Mouse (Mus musculus) heart, embryonic 13.5 days (tissue): ENCODE measurements at regions not wholly inside any gene's neighbourhood (a gene's known extent, or its start where the extent isn't known, plus 50 kb on each side); places are given as distances from the start of the nearest gene placed in this dataset.

Experiments used
- ATAC-seq: fragments of 200-750 bp; cut with Nextera tagmentation; 2 replicates; pipeline ENCODE4 v1.8.0; 2017; ENCODE audit warnings: moderate TSS enrichment; ENCODE audit not compliant: insufficient number of reproducible peaks, low FRiP score, low TSS enrichment; ENCODE audit errors: extremely low read depth
- H3K27ac ChIP-seq: fragments of 300-500 bp; sonication (generic); replicated peaks from 2 replicates; pipeline ENCODE4 v1.5.1; 2015; ENCODE audit warnings: moderate library complexity, mild to moderate bottlenecking, inconsistent platforms
- H3K27me3 ChIP-seq: fragments of 300-500 bp; sonication (generic); replicated peaks from 2 replicates; pipeline ENCODE4 v1.6.1; 2015; ENCODE audit warnings: mild to moderate bottlenecking, inconsistent platforms
- H3K36me3 ChIP-seq: fragments of 300-500 bp; sonication (generic); 2 replicates; pipeline ENCODE4 v1.6.1; 2015; ENCODE audit warnings: mild to moderate bottlenecking, inconsistent platforms
- H3K4me1 ChIP-seq: fragments of 300-500 bp; sonication (generic); 2 replicates; pipeline ENCODE4 v1.6.1; 2015; ENCODE audit warnings: inconsistent platforms
- H3K4me2 ChIP-seq: fragments of 300-500 bp; sonication (generic); 2 replicates; pipeline ENCODE4 v1.6.1; 2015; ENCODE audit warnings: inconsistent platforms, mild to moderate bottlenecking, moderate library complexity
- H3K4me3 ChIP-seq: fragments of 300-500 bp; sonication (generic); 2 replicates; pipeline ENCODE4 v1.5.1; 2015; ENCODE audit warnings: moderate library complexity, mild to moderate bottlenecking, inconsistent platforms
- H3K9ac ChIP-seq: fragments of 300-500 bp; sonication (generic); 2 replicates; pipeline ENCODE4 v1.6.1; 2015; ENCODE audit warnings: inconsistent platforms, mild to moderate bottlenecking, moderate library complexity
- H3K9me3 ChIP-seq: fragments of 300-500 bp; sonication (generic); 2 replicates; pipeline ENCODE4 v1.6.1; 2016; ENCODE audit warnings: inconsistent platforms
- WGBS: fragments of 180-500 bp; shearing (Covaris S2); methylation state at CpG from one replicate; pipeline ENCODE4 v1.1.7; 2015; ENCODE audit warnings: mixed read lengths; 5-methylcytosine and 5-hydroxymethylcytosine counted together

DNA sequence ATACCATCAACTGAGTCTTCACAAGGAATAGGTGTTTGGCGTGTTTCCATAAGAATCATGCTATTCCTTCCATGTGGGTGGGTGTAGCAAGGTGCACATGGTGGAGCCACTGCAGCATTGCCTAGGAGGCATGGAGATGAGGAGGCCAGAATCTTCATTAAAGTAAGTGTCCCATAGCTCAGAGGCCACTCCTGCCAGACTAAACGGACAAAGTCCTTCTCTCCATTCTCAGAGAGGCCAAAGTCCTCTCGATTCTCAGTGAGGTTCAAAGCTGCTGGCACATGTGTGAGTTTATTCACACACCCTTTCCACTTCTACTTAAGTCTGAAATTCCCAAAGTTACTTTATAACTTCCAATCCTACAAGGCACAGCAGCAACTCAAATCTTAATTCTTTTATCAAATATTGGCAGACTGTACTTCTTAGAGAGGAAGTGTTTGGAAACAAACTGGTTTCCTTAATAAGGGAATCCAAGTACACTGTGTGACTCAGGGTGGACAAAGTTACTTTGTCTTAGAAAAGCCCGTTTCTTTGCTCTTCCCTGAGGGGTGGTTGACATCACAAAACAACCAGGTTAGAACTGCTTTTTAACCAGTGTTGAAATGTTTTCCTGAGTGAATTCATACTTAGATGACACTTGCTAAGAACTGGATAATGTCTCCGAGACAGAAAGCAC lies 69.2 kb upstream of the Thbs1 start:
- Histone ChIP-seq H3K36me3 (no peaks in the 10 kb centered on the region), H3K9ac (no peak overlapping the region), H3K4me1 (peaks cover 25% of the 10 kb centered on the region), H3K9me3 (peaks cover 6% of the 10 kb centered on the region; the same call in 1 of the 2 replicates), H3K4me3 (no peak overlapping the region), H3K4me2 (no peak overlapping the region), H3K27ac (no peak overlapping the region), H3K27me3 (no peaks in the 10 kb centered on the region)
- ATAC-seq = no peak
- 70% methylated on average over 5 of the region's 5 CpGs for WGBS

DNA sequence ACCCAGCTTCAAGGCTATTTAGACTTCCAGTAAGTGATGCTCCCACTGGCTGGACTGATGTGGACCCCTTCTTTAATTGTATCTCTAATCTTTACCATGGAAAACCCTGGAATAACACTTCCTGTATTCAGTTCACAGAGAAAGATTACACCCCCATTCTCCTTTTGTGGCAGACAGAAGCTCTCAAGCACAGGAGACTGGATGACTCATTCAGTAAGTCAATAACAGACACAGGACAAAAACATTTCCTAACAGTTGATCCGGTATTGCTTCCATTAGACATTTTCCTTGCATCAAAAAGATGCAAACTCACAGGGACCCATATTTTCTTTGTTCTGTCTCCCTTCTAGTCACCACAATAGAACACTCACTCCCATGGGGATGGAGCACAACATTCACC lies 67.0 kb upstream of the Thbs1 start:
- Histone ChIP-seq H3K4me3 (no peak overlapping the region), H3K27ac (no peak overlapping the region), H3K36me3 (no peaks in the 10 kb centered on the region), H3K4me1 (peaks cover 12% of the 10 kb centered on the region), H3K9me3 (peaks cover 6% of the 10 kb centered on the region; the same call in 1 of the 2 replicates), H3K9ac (no peak overlapping the region), H3K4me2 (no peak overlapping the region), H3K27me3 (no peaks in the 10 kb centered on the region)
- no peak for ATAC-seq
- 43% methylated on average over 1 of the region's 1 CpGs for WGBS

DNA sequence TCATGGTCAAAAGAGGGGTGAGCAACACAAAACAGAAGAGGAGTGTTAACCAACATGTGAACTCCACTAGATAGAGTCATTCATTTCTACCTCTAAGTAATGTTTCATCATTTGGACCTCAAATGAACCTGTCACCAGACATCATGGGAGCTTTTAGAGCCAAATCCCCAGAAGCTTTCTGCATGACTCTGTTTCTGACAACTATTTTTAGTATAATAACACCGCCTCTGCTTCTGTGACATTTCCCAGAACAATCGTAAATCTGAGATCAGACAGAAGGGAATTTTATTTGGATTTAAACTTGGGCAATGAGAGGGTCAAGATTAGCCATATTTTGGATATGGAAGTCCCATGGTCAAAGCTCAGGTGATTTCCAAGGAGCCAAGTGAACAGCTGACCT lies 61.4 kb upstream of the Thbs1 start:
- peak overlapping the region; percentile 24; the same call in 1 of the 2 replicates for H3K27ac ChIP-seq
- H3K4me1 ChIP-seq = peaks cover 17% of the 10 kb centered on the region
- H3K36me3 ChIP-seq = no peaks in the 10 kb centered on the region
- H3K4me3 ChIP-seq = no peak overlapping the region
- ATAC-seq = no peak
- peaks cover 5% of the 10 kb centered on the region; the same call in 1 of the 2 replicates for H3K9me3 ChIP-seq
- H3K27me3 ChIP-seq = no peaks in the 10 kb centered on the region
- H3K9ac ChIP-seq = no peak overlapping the region
- H3K4me2 ChIP-seq = no peak overlapping the region
- 52% methylated on average over 2 of the region's 2 CpGs for WGBS

DNA sequence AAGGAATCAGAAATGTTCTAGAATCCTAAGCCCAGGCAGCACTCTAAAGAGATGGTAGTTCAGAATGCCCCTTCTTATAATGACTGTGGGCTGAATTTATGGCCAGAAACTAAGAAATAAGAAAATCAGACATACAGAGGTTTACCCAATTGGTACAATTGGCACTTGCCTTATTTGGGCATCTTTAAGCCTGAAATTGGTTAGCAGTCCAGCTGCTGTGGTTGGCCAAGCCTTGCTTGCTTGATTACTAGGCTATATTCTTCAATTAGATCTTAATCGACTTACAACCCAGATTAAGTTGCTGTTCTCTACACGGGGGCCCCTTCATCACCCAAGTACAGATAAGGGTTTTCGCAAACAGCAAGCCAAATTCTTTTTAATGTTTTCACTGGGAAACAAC lies 60.1 kb upstream of the Thbs1 start:
- Histone ChIP-seq H3K4me2 (no peak overlapping the region), H3K27me3 (no peaks in the 10 kb centered on the region), H3K27ac (peak overlapping the region; percentile 20; the same call in 1 of the 2 replicates), H3K36me3 (no peaks in the 10 kb centered on the region), H3K4me1 (peaks cover 17% of the 10 kb centered on the region), H3K9ac (no peak overlapping the region), H3K4me3 (no peak overlapping the region), H3K9me3 (no peaks in the 10 kb centered on the region)
- WGBS = 66% methylated on average over 3 of the region's 3 CpGs
- no peak for ATAC-seq

DNA sequence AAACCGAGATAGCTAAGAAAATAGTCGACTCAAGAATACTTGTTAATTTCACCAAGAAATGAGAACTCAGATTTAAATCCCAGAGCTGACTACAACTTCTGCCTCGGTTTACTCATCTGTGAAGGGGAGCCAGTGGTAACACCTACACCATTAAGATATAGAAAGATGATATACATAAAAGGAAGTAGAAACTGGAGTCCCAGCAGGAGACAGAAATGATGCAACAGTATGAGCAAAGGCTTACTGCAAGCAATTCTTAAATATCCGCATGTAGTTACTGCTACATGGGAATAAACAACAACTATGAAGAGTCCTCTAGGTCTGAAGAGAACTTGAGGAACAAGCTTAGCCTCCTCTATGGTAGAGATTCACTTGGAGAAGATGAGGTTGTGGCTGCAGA lies 58.2 kb upstream of the Thbs1 start:
- no peak overlapping the region for H3K27ac ChIP-seq
- no peak overlapping the region for H3K4me2 ChIP-seq
- WGBS = 87% methylated on average over 4 of the region's 4 CpGs
- H3K9me3 ChIP-seq = no peaks in the 10 kb centered on the region
- no peaks in the 10 kb centered on the region for H3K27me3 ChIP-seq
- no peak overlapping the region for H3K9ac ChIP-seq
- ATAC-seq = no peak
- H3K36me3 ChIP-seq = no peaks in the 10 kb centered on the region
- no peak overlapping the region for H3K4me3 ChIP-seq
- H3K4me1 ChIP-seq = peaks cover 17% of the 10 kb centered on the region

DNA sequence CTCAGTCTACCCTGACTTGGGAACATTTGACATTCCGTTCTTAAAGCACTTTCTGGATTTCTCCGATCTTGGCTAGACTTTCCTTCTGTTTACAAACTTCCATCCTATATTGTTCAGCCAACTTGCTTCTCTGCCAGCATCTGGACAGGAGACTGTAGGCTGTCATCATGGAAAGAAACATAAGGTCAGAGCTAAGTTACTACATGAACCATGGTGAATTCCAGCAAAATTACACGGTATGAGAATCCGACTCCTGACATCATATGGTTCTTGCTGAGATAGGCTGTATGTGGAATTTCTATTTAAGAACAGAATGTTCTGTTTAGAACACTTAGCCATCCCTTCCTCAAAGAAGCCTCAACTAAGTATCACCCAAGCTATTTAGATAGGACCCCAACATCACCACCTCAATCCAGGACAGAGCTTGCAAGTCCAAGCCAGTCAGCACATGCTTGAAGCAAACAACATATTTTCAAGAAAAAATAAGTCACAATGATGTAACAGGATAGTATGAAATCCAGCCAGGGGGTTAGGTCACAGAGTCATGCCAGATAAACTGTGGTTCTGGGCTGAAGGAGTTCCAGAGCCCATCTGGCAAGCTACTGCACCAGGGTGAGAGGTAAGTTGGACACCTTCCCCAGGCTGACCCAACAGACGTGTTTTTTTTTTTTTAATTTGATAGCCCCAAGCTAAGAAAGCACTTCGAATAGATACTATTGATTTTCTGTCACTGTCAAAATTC lies 52.9 kb upstream of the Thbs1 start:
- H3K9me3 ChIP-seq = no peaks in the 10 kb centered on the region
- no peaks in the 10 kb centered on the region for H3K4me1 ChIP-seq
- H3K4me3 ChIP-seq = no peak overlapping the region
- 73% methylated on average over 6 of the region's 6 CpGs for WGBS
- H3K36me3 ChIP-seq = no peaks in the 10 kb centered on the region
- no peak for ATAC-seq
- H3K27me3 ChIP-seq = no peaks in the 10 kb centered on the region
- H3K4me2 ChIP-seq = no peak overlapping the region
- H3K27ac ChIP-seq = no peak overlapping the region
- H3K9ac ChIP-seq = no peak overlapping the region

DNA sequence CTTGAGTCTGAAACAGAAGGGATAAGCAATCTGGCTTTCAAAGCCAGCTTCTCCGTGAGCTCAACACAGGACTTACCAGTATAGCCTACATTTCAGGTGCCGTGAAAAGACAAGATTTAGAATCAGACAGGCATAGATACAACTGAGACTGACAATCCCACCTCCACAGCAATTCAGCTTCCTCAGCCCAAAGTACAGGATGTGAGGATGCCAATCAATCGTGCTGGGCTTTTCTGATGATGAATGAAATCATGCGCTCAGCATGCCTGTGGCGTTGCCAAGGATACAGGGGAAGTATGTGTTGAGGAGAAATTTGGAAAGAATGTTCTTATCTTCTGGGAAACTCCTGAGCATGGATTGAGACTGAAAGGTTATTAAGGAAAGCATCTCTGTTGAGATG lies 50.4 kb upstream of the Thbs1 start:
- no peak overlapping the region for H3K27ac ChIP-seq
- no peaks in the 10 kb centered on the region for H3K36me3 ChIP-seq
- ATAC-seq = no peak
- WGBS = 56% methylated on average over 5 of the region's 5 CpGs
- no peaks in the 10 kb centered on the region for H3K27me3 ChIP-seq
- H3K4me1 ChIP-seq = peaks cover 4% of the 10 kb centered on the region
- no peaks in the 10 kb centered on the region for H3K9me3 ChIP-seq
- H3K9ac ChIP-seq = no peak overlapping the region
- H3K4me2 ChIP-seq = no peak overlapping the region
- H3K4me3 ChIP-seq = no peak overlapping the region
